8 mouse cellular contexts compared by ENCODE assay signal in the genomic region with DNA sequence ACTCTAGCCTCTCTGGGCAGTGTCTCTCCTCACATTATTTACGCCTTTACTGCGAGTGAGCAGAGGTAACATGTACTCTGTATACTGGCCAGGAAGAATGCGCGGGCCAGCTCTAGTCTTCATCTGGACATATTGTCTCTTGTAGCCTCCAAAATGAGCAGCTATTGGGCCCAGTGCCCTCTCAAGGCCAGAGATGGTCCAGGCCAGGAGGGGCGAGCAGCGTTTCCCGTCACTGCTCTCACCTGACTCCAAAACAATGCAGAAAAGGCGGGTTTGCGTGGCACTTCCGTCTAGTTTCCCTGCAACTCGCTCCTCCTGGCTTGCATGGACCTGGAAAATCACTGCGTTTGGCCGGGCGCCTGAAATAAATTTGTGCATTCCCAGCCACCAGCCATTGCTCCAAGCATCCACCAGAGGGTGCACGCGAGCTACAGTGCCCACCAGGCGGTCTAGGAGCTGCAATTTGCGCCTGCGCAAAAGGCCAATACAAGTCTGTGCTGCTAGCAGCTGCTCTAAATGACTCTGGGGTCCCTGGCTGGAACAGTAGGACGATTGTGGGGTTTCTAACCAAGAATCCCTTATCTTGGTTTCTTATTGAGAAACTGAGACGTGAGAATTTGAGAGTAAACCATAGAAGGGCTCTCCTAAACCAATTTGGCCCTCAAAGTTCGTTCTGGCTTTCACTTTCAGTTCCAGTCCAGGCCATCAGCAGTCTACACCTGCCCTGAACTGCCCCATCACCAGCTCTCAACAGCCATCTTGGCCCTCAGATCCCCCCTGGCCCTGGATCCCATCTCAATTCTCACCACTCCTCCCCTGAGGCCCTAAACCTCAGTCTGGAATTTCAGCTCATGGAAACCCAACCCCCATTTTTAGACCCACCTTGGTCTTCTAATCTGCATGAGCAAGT. TPM values are rescaled to one million over a fixed set of nuclear protein-coding genes. Genes with fewer than 3 reads are reported as not detected.
A peak's percentile ranks its signal among the peaks of the same experiment; 100 is the strongest.
DNase-seq lines count a peak whose midpoint lies in the region; ATAC-seq lines count a peak whose summit lies in the region.

No protein-coding gene starts in this region.

- 0 out of 2 replicates have a peak, but pooled peaks cover 3% of the 10 kb centered on the region for H3K4me1 ChIP-seq in hindbrain, embryonic 12.5 days

- H3K4me3 ChIP-seq in hindbrain, embryonic 12.5 days, result no peak overlapping the region

- no peaks in the 10 kb centered on the region for H3K9me3 ChIP-seq in hindbrain, embryonic 12.5 days (replicated peaks)

- H3K27me3 ChIP-seq in hindbrain, embryonic 12.5 days, result no peaks in the 10 kb centered on the region

- peak; percentile 93 for ATAC-seq in hindbrain, embryonic 12.5 days (ENCODE audit: low FRiP score)

- no peak overlapping the region for H3K27ac ChIP-seq in hindbrain, embryonic 12.5 days

- H3K36me3 ChIP-seq in hindbrain, embryonic 12.5 days, result no peaks in the 10 kb centered on the region

- WGBS in hindbrain, embryonic 12.5 days, result 25% methylated on average over 22 of the region's 22 CpGs

- no peak overlapping the region for H3K9ac ChIP-seq in hindbrain, embryonic 12.5 days

- H3K4me2 ChIP-seq in hindbrain, embryonic 12.5 days (replicated peaks), result peak overlapping the region; percentile 32

- DNase-seq in MN1 (ENCODE audit: low spot score), result peak; percentile 82
- peak; percentile 94 for DNase-seq in cerebellum, adult 9-10 months
- DNase-seq in frontal cortex, adult 2 months (ENCODE audit: extremely low spot score in 1 of 2, low spot score in 1 of 2), result peak; percentile 91 to 98
- peak; percentile 95 to 98 for DNase-seq in layer of hippocampus, postnatal 14 days (ENCODE audit: low spot score in 2 of 2)
- DNase-seq in lung, postnatal 14 days, result peak; percentile 97
- DNase-seq in retina, adult 2 months (ENCODE audit: low read depth, low spot score), result peak; percentile 73
- DNase-seq in thymus, postnatal 36 days, result peak; percentile 86 to 89

RNA-seq across cellular contexts. Expression of a gene that starts 59.0 kb away (rescaled TPM):
- 43.8 and 48.6 TPM in 2 replicates for polyA plus RNA-seq in frontal cortex, adult 2 months (2012; rRNA removed)
- polyA plus RNA-seq in hindbrain, embryonic 12.5 days (2016; fragmentation: Nextera tagmentation; extraction: Ambion mirVana), result 44.7 and 50.0 TPM in 2 replicates
- total RNA-seq in layer of hippocampus, postnatal 14 days (2021), result 10 to 100 TPM; 32.1 to 33.2 TPM
